Mouse (Mus musculus) layer of hippocampus, postnatal 25 days (tissue): Measurements from ENCODE around the gene Lrrn4cl. TPM values are rescaled to one million over a fixed set of nuclear protein-coding genes. Genes with fewer than 3 reads are reported as not detected.
"Not testable (repeated sequence)": the region's sequence is repeated elsewhere in the genome, so short reads cannot be mapped to it uniquely, and the experiment has no call there.

Experiments
- DNase-seq, 2 experiments: peaks; one replicate each; pipeline ENCODE4 v3.0.0; 2022; ENCODE audit warnings: mixed read lengths in 2 of 2, low spot score in 1 of 2; ENCODE audit errors: extremely low spot score in 1 of 2
- total RNA-seq, 2 experiments: library from RNA; stranded (reverse); gene quantifications; 2 replicates each; pipeline ENCODE4 v1.2.3; 2021

Lrrn4cl gene
- total RNA-seq, 2 experiments from 2014 or later = 0.28 to 0.47 TPM

GRCm38 (mm10) chr19:8837251-8837791 is 13.2 kb upstream of the Lrrn4cl start, which contains the start of gene Bscl2:
Bscl2 (plus strand) TSS chr19:8837467.
- DNase-seq = peak; percentile 79 to 83

- peak in 1 of 2 experiments; percentile 52 for DNase-seq
These were observed 12.4 kb upstream of the Lrrn4cl start for GRCm38 (mm10) chr19:8838041-8838730.

- DNase-seq = peak; percentile 55 to 64
These were observed 11.3 kb upstream of the Lrrn4cl start, which contains the start of gene Gng3 for GRCm38 (mm10) chr19:8839103-8839907. Gng3 (minus strand) TSS chr19:8839194.

- DNase-seq = peak; percentile 57 to 60
These were observed 10.4 kb upstream of the Lrrn4cl start for GRCm38 (mm10) chr19:8839908-8840791.

- no peak for DNase-seq
These were observed 9.6 kb upstream of the Lrrn4cl start for GRCm38 (mm10) chr19:8841012-8841411.

GRCm38 (mm10) chr19:8842961-8843360 is 7.6 kb upstream of the Lrrn4cl start:
- DNase-seq = no peak

- peak; percentile 59 to 96 for DNase-seq
These were observed 6.0 kb upstream of the Lrrn4cl start for GRCm38 (mm10) chr19:8844371-8845129.

- DNase-seq = no peak
These were observed 2.2 kb upstream of the Lrrn4cl start for GRCm38 (mm10) chr19:8848356-8848755.

GRCm38 (mm10) chr19:8851639-8852038 is 1.1 kb downstream of the Lrrn4cl start:
- no peak for DNase-seq

- DNase-seq = no peak
These were observed 1.8 kb downstream of the Lrrn4cl start for GRCm38 (mm10) chr19:8852236-8852928.

- DNase-seq = no peak
These were observed 2.5 kb downstream of the Lrrn4cl start for GRCm38 (mm10) chr19:8853117-8853516.

GRCm38 (mm10) chr19:8857689-8858088 is 7.1 kb downstream of the Lrrn4cl start:
- DNase-seq = peak in 1 of 2 experiments; percentile 27

GRCm38 (mm10) chr19:8859018-8859417 is 8.4 kb downstream of the Lrrn4cl start:
- DNase-seq = no peak

- no peak for DNase-seq
These were observed 13.7 kb downstream of the Lrrn4cl start for GRCm38 (mm10) chr19:8864265-8864664.

GRCm38 (mm10) chr19:8870381-8870780 is 19.8 kb downstream of the Lrrn4cl start:
- DNase-seq = not testable (repeated sequence)

GRCm38 (mm10) chr19:8870838-8871237 is 20.3 kb downstream of the Lrrn4cl start:
- DNase-seq = no peak

GRCm38 (mm10) chr19:8871267-8872186 is 21.0 kb downstream of the Lrrn4cl start, which contains the start of gene Ubxn1:
Ubxn1 (plus strand) TSS chr19:8871496.
- DNase-seq = peak; percentile 94 to 95
